ENCODE assay signal across 9 mouse cellular contexts in the genomic region with DNA sequence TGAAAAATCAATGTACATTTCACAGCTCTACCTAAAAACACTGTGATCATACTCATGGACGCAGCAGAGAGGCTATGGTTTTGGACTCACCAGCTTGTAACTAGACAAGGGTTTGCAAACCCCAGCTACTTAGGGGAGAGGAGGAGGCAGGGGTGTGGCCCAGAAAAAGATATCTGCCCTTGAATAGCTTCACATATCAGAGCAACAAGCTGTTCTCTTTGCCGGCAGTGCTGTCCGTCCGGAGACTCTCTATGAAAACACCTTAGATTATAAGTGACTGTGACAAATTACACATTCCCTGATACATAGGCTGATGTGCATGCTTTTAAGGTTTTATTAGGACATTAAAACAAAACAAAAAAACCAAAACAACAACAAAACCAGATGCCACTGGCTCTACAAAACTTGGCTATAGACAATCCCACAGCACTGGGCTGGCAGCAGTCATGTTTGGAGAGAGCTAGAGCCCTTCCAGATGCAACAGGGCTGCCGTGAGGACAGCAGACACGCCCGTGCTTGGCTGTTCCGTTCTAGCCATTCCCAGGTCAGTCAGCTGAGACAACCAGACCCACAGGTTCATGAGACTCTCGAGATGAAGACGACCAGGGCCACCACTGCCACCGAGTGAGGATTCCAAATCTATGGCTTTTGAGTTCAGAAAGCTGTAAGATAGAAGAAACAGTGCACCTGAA. TPM values are rescaled to one million over a fixed set of nuclear protein-coding genes. Genes with fewer than 3 reads are reported as not detected.
DNase-seq lines count a peak whose midpoint lies in the region; ATAC-seq and TF ChIP-seq lines count a peak whose summit lies in the region.
"Had no signal": no experiment of that assay in that cellular context is flagged by ENCODE, and none has a peak within 500 bp of the region (broad histone marks: within the 10 kb centered on the region; RNA-seq: fewer than 3 reads in every experiment).

No protein-coding gene starts in this region.

- intact Hi-C loops in heart, adult 2 months (cut with DNase I) = no loop called here

- ATAC-seq in G1E (ENCODE audit: extremely low read depth, insufficient number of reproducible peaks, low FRiP score, poor library complexity, severe bottlenecking) = peak; percentile 30; the same call in 1 of the 2 replicates
- no peak for ATAC-seq in limb, embryonic 12.5 days (ENCODE audit: insufficient number of reproducible peaks, insufficient read depth, low FRiP score, low TSS enrichment, low read depth)
- no peak for ATAC-seq in midbrain, embryonic 14.5 days (ENCODE audit: low FRiP score, low TSS enrichment)
- ATAC-seq: activated CD4-positive, CD25-positive, alpha-beta regulatory T cell, adult 4 months had no signal

- no peak overlapping the region; the same call in 1 of the 2 replicates for H3K9ac ChIP-seq in heart, adult 2 months (ENCODE audit: low read depth, low read length)
- no peak overlapping the region; the same call in 1 of the 2 replicates for H3K9ac ChIP-seq in limb, embryonic 12.5 days (replicated peaks)
- no peak overlapping the region for H3K9ac ChIP-seq in midbrain, embryonic 14.5 days (replicated peaks; ENCODE audit: low read length)
- H3K9ac ChIP-seq: hindbrain, embryonic 14.5 days had no signal

- DNase-seq in G1E (ENCODE audit: low spot score) = peak; percentile 47
- peak in 1 of 2 experiments; percentile 70 for DNase-seq in heart, adult 2 months
- DNase-seq in cerebellum, adult 11 months = no peak
- no peak for DNase-seq in midbrain, embryonic 14.5 days
- no peak for DNase-seq in left cerebral cortex, adult 11 months (ENCODE audit: low spot score)

- H3K9me3 ChIP-seq in E14TG2a.4 (ENCODE audit: low read length) (no peaks in the 10 kb centered on the region), G1E (replicated peaks) (no peaks in the 10 kb centered on the region)
- H3K9me3 ChIP-seq in limb, embryonic 12.5 days = no peaks in the 10 kb centered on the region
- H3K9me3 ChIP-seq in midbrain, embryonic 14.5 days (ENCODE audit: control insufficient read depth, low read length) = no peaks in the 10 kb centered on the region

- H3K4me1 ChIP-seq in E14TG2a.4 (replicated peaks; ENCODE audit: low read depth, low read length) (peaks cover 87% of the 10 kb centered on the region), G1E (ENCODE audit: insufficient read depth, low read depth, low read length) (peaks cover 95% of the 10 kb centered on the region)
- peaks cover 40% of the 10 kb centered on the region for H3K4me1 ChIP-seq in heart, adult 2 months (ENCODE audit: control insufficient read depth, insufficient read depth, low read length)
- H3K4me1 ChIP-seq in limb, embryonic 12.5 days (replicated peaks) = peaks cover 78% of the 10 kb centered on the region
- no peaks in the 10 kb centered on the region for H3K4me1 ChIP-seq in midbrain, embryonic 14.5 days (ENCODE audit: control insufficient read depth, insufficient read depth, low read length)

- no peak; the same call in 1 of the 2 replicates for TF ChIP-seq EP300 in heart, adult 2 months (IDR thresholded peaks at IDR 0.05; ENCODE audit: insufficient read depth, low read depth, low read length)

- WGBS in heart, adult 2 months = 39% methylated on average over 11 of the region's 11 CpGs
- WGBS in limb, embryonic 12.5 days = 51% methylated on average over 11 of the region's 11 CpGs
- WGBS in midbrain, embryonic 14.5 days = 77% methylated on average over 11 of the region's 11 CpGs

- H3K27ac ChIP-seq in heart, adult 2 months = peak overlapping the region; percentile 61
- H3K27ac ChIP-seq in limb, embryonic 12.5 days = peak overlapping the region; percentile 84
- H3K27ac ChIP-seq in midbrain, embryonic 14.5 days (replicated peaks; ENCODE audit: low read depth, low read length) = no peak overlapping the region
- H3K27ac ChIP-seq: hindbrain, embryonic 14.5 days had no signal

- H3K4me2 ChIP-seq in limb, embryonic 12.5 days = no peak overlapping the region
- H3K4me2 ChIP-seq in midbrain, embryonic 14.5 days (ENCODE audit: low read length) = no peak overlapping the region
- H3K4me2 ChIP-seq: hindbrain, embryonic 14.5 days had no signal

- no peak for TF ChIP-seq POLR2A in heart, adult 2 months (IDR thresholded peaks at IDR 0.05; ENCODE audit: insufficient read depth, low read depth, low read length)

- no peaks in the 10 kb centered on the region for H3K27me3 ChIP-seq in E14TG2a.4 (ENCODE audit: insufficient read depth, low read length)
- H3K27me3 ChIP-seq in G1E (ENCODE audit: insufficient read depth, low read length) = no peaks in the 10 kb centered on the region
- no peaks in the 10 kb centered on the region for H3K27me3 ChIP-seq in heart, adult 2 months (ENCODE audit: control insufficient read depth, insufficient read depth, low read length)
- no peaks in the 10 kb centered on the region for H3K27me3 ChIP-seq in limb, embryonic 12.5 days
- H3K27me3 ChIP-seq in midbrain, embryonic 14.5 days (ENCODE audit: control insufficient read depth, insufficient read depth, low read length) = no peaks in the 10 kb centered on the region

- TF ChIP-seq CTCF in E14TG2a.4 (conservative IDR thresholded peaks at IDR 0.05; ENCODE audit: low read length) = no peak
- no peak for TF ChIP-seq CTCF in G1E (IDR thresholded peaks at IDR 0.05; ENCODE audit: low read depth, low read length)
- TF ChIP-seq CTCF in heart, adult 2 months (IDR thresholded peaks at IDR 0.05) = no peak

- H3K36me3 ChIP-seq in E14TG2a.4 (ENCODE audit: insufficient read depth, low read length) (peaks cover 8% of the 10 kb centered on the region; the same call in 1 of the 2 replicates), G1E (replicated peaks) (peaks cover 57% of the 10 kb centered on the region)
- H3K36me3 ChIP-seq in heart, adult 2 months (ENCODE audit: control insufficient read depth, insufficient read depth, low read length) = peaks cover 45% of the 10 kb centered on the region
- no peaks in the 10 kb centered on the region for H3K36me3 ChIP-seq in limb, embryonic 12.5 days
- H3K36me3 ChIP-seq in midbrain, embryonic 14.5 days (ENCODE audit: control insufficient read depth, insufficient read depth, low read length) = no peaks in the 10 kb centered on the region

- H3K79me2 ChIP-seq in heart, adult 2 months (replicated peaks; ENCODE audit: control insufficient read depth, insufficient read depth, low read length) = peaks cover 8% of the 10 kb centered on the region; the same call in 1 of the 2 replicates

- H3K4me3 ChIP-seq in E14TG2a.4 (replicated peaks; ENCODE audit: low read length) (peak overlapping the region; percentile 24), G1E (ENCODE audit: low read depth, low read length) (peak overlapping the region; percentile 64; the same call in 1 of the 2 replicates)
- H3K4me3 ChIP-seq in heart, adult 2 months = no peak overlapping the region
- no peak overlapping the region for H3K4me3 ChIP-seq in limb, embryonic 12.5 days (replicated peaks)
- H3K4me3 ChIP-seq in midbrain, embryonic 14.5 days (replicated peaks; ENCODE audit: low read depth, low read length) = no peak overlapping the region

RNA-seq across cellular contexts. Expression of gene Foxo3, which starts 29.3 kb away (rescaled TPM):
- total RNA-seq in G1E (2014; fragmentation: Nextera tagmentation) (67.1 and 98.4 TPM in 2 replicates), G1E (2017) (39.3 and 45.5 TPM in 2 replicates)
- polyA plus RNA-seq in G1E (2012) = 59.2 and 67.0 TPM in 2 replicates
- total RNA-seq in heart, adult 2 months (2021) = 10 to 100 TPM; 72.5 to 89.5 TPM
- 26.7 and 32.7 TPM in 2 replicates for polyA plus RNA-seq in heart, adult 2 months (2012; rRNA removed)
- polyA plus RNA-seq in limb, embryonic 12.5 days (2016; fragmentation: Nextera tagmentation; extraction: Ambion mirVana) = 6.3 and 6.4 TPM in 2 replicates
- polyA plus RNA-seq in midbrain, embryonic 14.5 days (2014; fragmentation: Nextera tagmentation; extraction: Ambion mirVana) = 6.0 and 8.3 TPM in 2 replicates

Comparison
In these comparisons a context has a peak if more than half of its experiments do, and no peak if none do; other contexts are left out.
1. H3K4me3 ChIP-seq: peak in E14TG2a.4 (single experiment) and G1E (single experiment); none in heart, adult 2 months (single experiment), limb, embryonic 12.5 days (single experiment) and midbrain, embryonic 14.5 days (single experiment).